Mouse (Mus musculus): ENCODE data around the gene E2f1.

- no peak for TF ChIP-seq POLR2A (IDR thresholded peaks at IDR 0.05; ENCODE audit: low read depth, low read length)
- no peak for TF ChIP-seq SMC3 (IDR thresholded peaks at IDR 0.05; ENCODE audit: low read depth, low read length)
Measured at GRCm38 (mm10) chr2:154572996-154573395, 3.3 kb upstream of the E2f1 start.

Measured in CH12.LX (cell line).